Mouse (Mus musculus) forebrain, embryonic 16.5 days (tissue): ENCODE measurements at regions not wholly inside any gene's neighbourhood (a gene's known extent, or its start where the extent isn't known, plus 50 kb on each side); places are given as distances from the start of the nearest gene placed in this dataset.

ENCODE experiments used
- ATAC-seq: fragments of 200-750 bp; cut with Nextera tagmentation; 2 replicates; pipeline ENCODE4 v1.8.0; 2017; ENCODE audit warnings: mild to moderate bottlenecking, moderate library complexity
- H3K27ac ChIP-seq: fragments of 300-500 bp; sonication (generic); 2 replicates; pipeline ENCODE4 v1.5.1; 2014; ENCODE audit warnings: low read length, control low read depth
- H3K27me3 ChIP-seq: fragments of 300-500 bp; sonication (generic); replicated peaks from 2 replicates; pipeline ENCODE4 v1.6.1; 2014; ENCODE audit warnings: low read length; ENCODE audit not compliant: control insufficient read depth, insufficient read depth
- H3K36me3 ChIP-seq: fragments of 300-500 bp; sonication (generic); 2 replicates; pipeline ENCODE4 v1.6.1; 2014; ENCODE audit not compliant: control insufficient read depth, insufficient read depth
- H3K4me1 ChIP-seq: fragments of 300-500 bp; sonication (generic); replicated peaks from 2 replicates; pipeline ENCODE4 v1.6.1; 2014; ENCODE audit warnings: low read length; ENCODE audit not compliant: control insufficient read depth, insufficient read depth
- H3K4me2 ChIP-seq: fragments of 300-500 bp; sonication (generic); 2 replicates; pipeline ENCODE4 v1.6.1; 2014; ENCODE audit warnings: mild to moderate bottlenecking, low read length, control low read depth
- H3K4me3 ChIP-seq: fragments of 300-500 bp; sonication (generic); replicated peaks from 2 replicates; pipeline ENCODE4 v1.5.1; 2014; ENCODE audit warnings: mild to moderate bottlenecking, low read length, control low read depth
- H3K9ac ChIP-seq: fragments of 300-500 bp; sonication (generic); replicated peaks from 2 replicates; pipeline ENCODE4 v1.6.1; 2014; ENCODE audit warnings: low read depth, low read length, control low read depth
- H3K9me3 ChIP-seq: fragments of 300-500 bp; sonication (generic); 2 replicates; pipeline ENCODE4 v1.6.1; 2016; ENCODE audit warnings: low read length; ENCODE audit not compliant: control insufficient read depth
- WGBS: fragments of 180-500 bp; shearing (Covaris S2); extraction: QIAGEN DNeasy Blood & Tissue Kit; methylation state at CpG from one replicate; pipeline ENCODE4 v1.1.7; 2014; 5-methylcytosine and 5-hydroxymethylcytosine counted together

- Histone ChIP-seq H3K9ac (no peak overlapping the region), H3K36me3 (no peaks in the 10 kb centered on the region), H3K4me2 (no peak overlapping the region), H3K4me1 (no peaks in the 10 kb centered on the region), H3K27me3 (no peaks in the 10 kb centered on the region), H3K9me3 (no peaks in the 10 kb centered on the region), H3K4me3 (no peak overlapping the region), H3K27ac (no peak overlapping the region)
- 0 out of 2 replicates have a peak, but pooled peaks have one; percentile 36 for ATAC-seq
- 61% methylated on average over 6 of the region's 6 CpGs for WGBS
Observed at GRCm38 (mm10) chr13:16659894-16660293, 648.2 kb downstream of the Inhba start.

GRCm38 (mm10) chr13:16668652-16669051 is 657.0 kb downstream of the Inhba start:
- Histone ChIP-seq H3K4me2 (no peak overlapping the region), H3K27me3 (no peaks in the 10 kb centered on the region), H3K27ac (no peak overlapping the region), H3K9me3 (no peaks in the 10 kb centered on the region), H3K9ac (no peak overlapping the region), H3K4me3 (no peak overlapping the region), H3K36me3 (no peaks in the 10 kb centered on the region), H3K4me1 (no peaks in the 10 kb centered on the region)
- no peak for ATAC-seq
- WGBS = 97% methylated on average over 1 of the region's 1 CpGs

- no peak for ATAC-seq
- no peak overlapping the region for H3K27ac ChIP-seq
- no peaks in the 10 kb centered on the region for H3K4me1 ChIP-seq
- no peak overlapping the region for H3K9ac ChIP-seq
- WGBS = 89% methylated on average over 1 of the region's 1 CpGs
- H3K36me3 ChIP-seq = no peaks in the 10 kb centered on the region
- H3K4me3 ChIP-seq = no peak overlapping the region
- no peak overlapping the region for H3K4me2 ChIP-seq
- no peaks in the 10 kb centered on the region for H3K27me3 ChIP-seq
- H3K9me3 ChIP-seq = no peaks in the 10 kb centered on the region
Observed at GRCm38 (mm10) chr13:16669281-16669680, 657.6 kb downstream of the Inhba start.

- Histone ChIP-seq H3K27ac (no peak overlapping the region), H3K4me2 (no peak overlapping the region), H3K4me1 (no peaks in the 10 kb centered on the region), H3K9me3 (no peaks in the 10 kb centered on the region), H3K27me3 (no peaks in the 10 kb centered on the region), H3K4me3 (no peak overlapping the region), H3K36me3 (no peaks in the 10 kb centered on the region), H3K9ac (no peak overlapping the region)
- ATAC-seq = no peak
- 78% methylated on average over 5 of the region's 5 CpGs for WGBS
Observed at GRCm38 (mm10) chr13:16670047-16670733, 658.5 kb downstream of the Inhba start.

GRCm38 (mm10) chr13:16670736-16671135 is 659.1 kb downstream of the Inhba start:
- no peak overlapping the region for H3K4me2 ChIP-seq
- no peaks in the 10 kb centered on the region for H3K36me3 ChIP-seq
- no peak overlapping the region for H3K4me3 ChIP-seq
- ATAC-seq = no peak
- H3K9ac ChIP-seq = no peak overlapping the region
- H3K27me3 ChIP-seq = no peaks in the 10 kb centered on the region
- no peaks in the 10 kb centered on the region for H3K9me3 ChIP-seq
- no peak overlapping the region for H3K27ac ChIP-seq
- H3K4me1 ChIP-seq = no peaks in the 10 kb centered on the region

GRCm38 (mm10) chr13:16676873-16677272 is 665.2 kb downstream of the Inhba start:
- 90% methylated on average over 1 of the region's 1 CpGs for WGBS
- no peaks in the 10 kb centered on the region for H3K4me1 ChIP-seq

GRCm38 (mm10) chr13:16678246-16679024 is 666.8 kb downstream of the Inhba start:
- Histone ChIP-seq H3K27ac (no peak overlapping the region), H3K4me2 (no peak overlapping the region), H3K27me3 (no peaks in the 10 kb centered on the region), H3K9ac (no peak overlapping the region), H3K9me3 (no peaks in the 10 kb centered on the region), H3K4me3 (no peak overlapping the region), H3K4me1 (no peaks in the 10 kb centered on the region), H3K36me3 (no peaks in the 10 kb centered on the region)
- 74% methylated on average over 1 of the region's 1 CpGs for WGBS
- no peak for ATAC-seq

More at GRCm38 (mm10) chr13:16676873-16677272, 665.2 kb downstream of the Inhba start:
- Histone ChIP-seq H3K9me3 (no peaks in the 10 kb centered on the region), H3K4me2 (no peak overlapping the region), H3K27me3 (no peaks in the 10 kb centered on the region), H3K9ac (no peak overlapping the region), H3K27ac (no peak overlapping the region), H3K36me3 (no peaks in the 10 kb centered on the region), H3K4me3 (no peak overlapping the region)
- no peak for ATAC-seq

GRCm38 (mm10) chr13:16694201-16694600 is 682.5 kb downstream of the Inhba start:
- H3K36me3 ChIP-seq = no peaks in the 10 kb centered on the region
- no peaks in the 10 kb centered on the region for H3K9me3 ChIP-seq
- H3K9ac ChIP-seq = no peak overlapping the region
- no peak for ATAC-seq
- H3K4me3 ChIP-seq = no peak overlapping the region
- H3K4me1 ChIP-seq = no peaks in the 10 kb centered on the region
- H3K4me2 ChIP-seq = no peak overlapping the region
- no peaks in the 10 kb centered on the region for H3K27me3 ChIP-seq
- WGBS = 100% methylated on average over 1 of the region's 1 CpGs
- no peak overlapping the region for H3K27ac ChIP-seq

- Histone ChIP-seq H3K27me3 (no peaks in the 10 kb centered on the region), H3K36me3 (no peaks in the 10 kb centered on the region), H3K4me2 (no peak overlapping the region), H3K4me3 (no peak overlapping the region), H3K9ac (no peak overlapping the region), H3K4me1 (peaks cover 6% of the 10 kb centered on the region), H3K9me3 (no peaks in the 10 kb centered on the region), H3K27ac (no peak overlapping the region)
- 88% methylated on average over 2 of the region's 2 CpGs for WGBS
- no peak for ATAC-seq
Observed at GRCm38 (mm10) chr13:16700934-16701333, 689.3 kb downstream of the Inhba start.
